Mouse (Mus musculus): ENCODE data around the gene Adcy2.

The Adcy2 gene

GRCm38 (mm10) chr13:68998918-68999801 lies at the start of gene Adcy2:
Gene Adcy2, minus strand, starts transcription at chr13:68999541.
- no peak for DNase-seq (ENCODE audit: low read depth)

DNA sequence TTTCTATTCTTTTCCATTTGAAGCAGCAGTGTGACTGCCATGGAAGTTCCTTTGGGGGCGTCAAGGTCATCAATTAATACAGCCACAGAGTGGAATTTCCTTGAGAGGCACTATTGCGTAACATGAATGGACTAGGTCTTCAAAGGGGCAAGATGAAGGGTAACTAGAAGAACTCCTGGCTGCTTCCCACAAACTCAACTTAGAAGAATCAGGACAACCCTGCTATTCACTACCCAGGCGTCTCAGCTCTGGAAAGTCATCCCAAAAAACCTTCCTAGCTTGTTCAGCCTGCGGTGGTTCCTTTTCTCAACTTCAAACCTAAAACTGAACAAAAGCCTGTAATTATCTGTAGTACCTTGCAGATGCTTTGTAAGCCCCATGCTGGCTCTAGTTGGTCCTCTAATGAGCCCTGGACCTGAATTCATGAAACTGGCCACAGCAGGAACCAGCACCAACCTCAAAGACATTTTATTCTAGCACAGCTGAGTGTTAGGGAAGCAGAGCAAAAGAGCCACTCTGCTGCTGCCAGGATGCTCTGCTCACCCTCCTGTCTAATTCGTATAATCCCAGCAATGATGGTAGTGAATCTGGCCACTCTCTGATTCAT lies 37.8 kb upstream of the Adcy2 start:
- no peak for DNase-seq (ENCODE audit: low read depth)

GRCm38 (mm10) chr13:69034621-69035020 lies 35.3 kb upstream of the Adcy2 start:
- no peak for DNase-seq (ENCODE audit: low read depth)

DNA sequence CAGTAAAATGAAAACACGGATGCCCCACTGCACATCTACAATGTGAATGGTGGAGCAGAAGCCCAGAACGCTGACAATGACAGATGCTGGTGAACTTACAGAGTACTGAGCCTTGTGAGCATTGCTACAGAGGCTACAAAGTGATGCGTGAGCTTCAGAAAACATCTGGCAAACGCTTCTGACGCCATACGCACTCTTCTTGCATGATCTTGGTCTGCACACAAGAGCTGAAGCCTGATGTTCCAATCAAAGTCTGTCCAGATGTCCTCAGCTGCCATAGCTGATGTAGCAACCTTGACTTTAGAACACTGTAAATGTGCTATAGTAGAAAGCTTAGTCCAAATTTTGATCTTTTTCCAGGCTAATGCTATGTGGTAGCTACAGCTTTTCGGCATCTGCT lies 34.2 kb upstream of the Adcy2 start:
- DNase-seq (ENCODE audit: low read depth) = no peak

GRCm38 (mm10) chr13:69029078-69029757 lies 29.9 kb upstream of the Adcy2 start:
- DNase-seq (ENCODE audit: low read depth) = no peak

GRCm38 (mm10) chr13:69024964-69025363 lies 25.6 kb upstream of the Adcy2 start:
- DNase-seq (ENCODE audit: low read depth) = no peak

- DNase-seq (ENCODE audit: low read depth) = no peak
These were observed 23.9 kb upstream of the Adcy2 start for GRCm38 (mm10) chr13:69023239-69023638.

- no peak for DNase-seq (ENCODE audit: low read depth)
These were observed 21.2 kb upstream of the Adcy2 start for GRCm38 (mm10) chr13:69020574-69020973.

GRCm38 (mm10) chr13:69006915-69007314 lies 7.6 kb upstream of the Adcy2 start:
- DNase-seq (ENCODE audit: low read depth) = no peak

- DNase-seq (ENCODE audit: low read depth) = no peak
These were observed 6.8 kb upstream of the Adcy2 start for GRCm38 (mm10) chr13:69006091-69006490.

DNA sequence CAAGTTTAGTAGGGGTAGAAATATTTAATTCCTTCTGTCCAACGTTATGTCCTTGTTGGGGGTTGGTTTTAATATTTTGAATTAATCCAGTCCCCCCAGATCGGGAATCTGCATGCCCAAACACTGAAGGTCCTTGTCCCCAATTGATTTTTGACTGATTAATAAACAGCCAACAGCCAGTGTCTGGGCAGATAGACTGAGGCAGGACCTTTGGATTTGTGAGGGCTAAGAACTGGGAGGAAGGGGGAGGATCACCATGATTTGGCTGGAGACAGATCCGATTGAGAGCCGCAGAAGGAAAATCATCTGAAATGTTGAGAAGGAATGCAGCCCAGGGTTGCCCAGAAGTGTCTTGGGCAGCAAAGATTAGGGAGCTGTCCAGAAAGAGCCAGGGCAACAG lies 5.1 kb upstream of the Adcy2 start:
- no peak for DNase-seq (ENCODE audit: low read depth)

DNA sequence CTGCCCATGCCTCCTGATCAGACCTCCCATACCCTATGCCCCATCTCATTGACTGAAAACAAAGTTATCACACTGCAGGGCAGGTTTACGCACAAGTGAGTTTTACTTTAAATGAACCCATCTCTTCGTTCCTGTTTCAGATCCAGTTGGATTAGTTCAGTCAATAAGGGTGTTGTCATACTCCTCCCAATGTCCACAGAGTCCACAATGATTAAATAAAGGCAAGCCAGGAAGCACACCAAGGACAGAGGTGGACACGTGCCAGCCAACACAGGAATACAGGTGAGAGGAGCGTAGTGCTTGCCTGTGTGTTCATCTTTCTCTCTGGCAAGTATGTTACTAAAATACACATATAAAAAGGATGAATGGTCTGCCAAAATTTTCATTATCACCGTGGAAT lies 3.3 kb upstream of the Adcy2 start:
- no peak for DNase-seq (ENCODE audit: low read depth)

- DNase-seq (ENCODE audit: low read depth) = peak; percentile 16
These were observed 2.8 kb upstream of the Adcy2 start for GRCm38 (mm10) chr13:69002173-69002572.

DNA sequence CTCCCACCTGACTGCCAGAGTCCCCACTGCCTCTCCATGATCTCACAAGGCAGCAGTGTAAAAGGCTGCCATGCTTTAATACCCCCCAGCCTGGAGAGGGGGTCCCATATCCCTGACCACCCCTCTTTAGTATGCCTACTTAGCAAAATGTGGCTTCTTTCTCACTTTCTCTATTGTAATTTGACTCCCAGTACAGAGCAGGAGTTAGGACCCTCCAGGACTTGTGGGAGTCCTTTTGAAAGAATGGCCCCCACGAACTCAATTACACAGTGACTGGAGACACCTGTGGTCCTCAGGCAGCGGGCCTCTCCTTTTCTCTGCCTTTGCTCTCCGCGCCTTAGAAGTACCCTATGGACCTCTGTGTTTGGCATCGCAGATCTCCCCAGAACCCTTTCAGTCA lies 485 bp upstream of the Adcy2 start:
- DNase-seq (ENCODE audit: low read depth) = no peak

- DNase-seq (ENCODE audit: low read depth) = no peak
These were observed 803 bp downstream of the Adcy2 start for GRCm38 (mm10) chr13:68998558-68998917.

GRCm38 (mm10) chr13:68997821-68998551 lies 1.4 kb downstream of the Adcy2 start:
- DNase-seq (ENCODE audit: low read depth) = no peak

DNA sequence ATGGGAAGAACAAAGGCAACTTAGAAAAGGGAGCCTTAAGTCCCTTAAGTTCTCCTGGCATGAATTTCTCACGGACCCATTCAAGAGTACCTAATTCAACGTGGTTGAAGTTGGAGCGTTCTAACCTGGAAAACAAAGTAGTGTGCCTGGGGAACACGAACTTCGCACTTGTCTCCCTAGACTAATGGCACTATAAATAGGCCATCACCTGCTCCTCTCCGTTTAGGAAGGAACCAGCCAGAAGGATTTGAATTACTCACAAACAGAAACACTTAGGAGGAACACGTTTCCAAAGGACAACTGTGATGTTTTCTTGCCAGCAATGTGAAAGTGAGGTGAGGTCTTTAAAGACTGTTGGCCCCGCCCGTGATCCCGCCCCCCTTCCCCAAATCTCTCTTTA lies 2.0 kb downstream of the Adcy2 start:
- no peak for DNase-seq (ENCODE audit: low read depth)

DNA sequence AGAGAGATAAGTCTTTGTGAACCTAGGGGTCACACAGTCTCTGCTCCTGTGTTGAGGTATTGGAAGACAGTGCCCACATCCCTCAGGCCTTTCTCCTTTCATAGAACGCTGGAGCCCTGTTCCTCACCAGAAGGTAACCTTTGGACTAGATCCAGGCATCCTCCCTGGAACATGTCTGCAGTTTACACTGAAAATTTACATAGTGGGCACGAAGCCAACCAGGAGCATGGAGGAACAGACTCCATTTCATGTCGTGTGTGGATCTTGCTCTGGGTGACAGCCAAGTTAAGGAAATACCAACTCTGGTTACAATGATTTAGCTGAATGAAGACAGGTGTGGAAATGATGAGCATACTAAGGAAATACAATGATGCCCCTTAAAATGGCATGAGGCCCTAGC lies 2.7 kb downstream of the Adcy2 start:
- no peak for DNase-seq (ENCODE audit: low read depth)

- no peak for DNase-seq (ENCODE audit: low read depth)
These were observed 13.6 kb downstream of the Adcy2 start for GRCm38 (mm10) chr13:68985789-68986188.

GRCm38 (mm10) chr13:68984000-68984399 lies 15.3 kb downstream of the Adcy2 start:
- no peak for DNase-seq (ENCODE audit: low read depth)

DNA sequence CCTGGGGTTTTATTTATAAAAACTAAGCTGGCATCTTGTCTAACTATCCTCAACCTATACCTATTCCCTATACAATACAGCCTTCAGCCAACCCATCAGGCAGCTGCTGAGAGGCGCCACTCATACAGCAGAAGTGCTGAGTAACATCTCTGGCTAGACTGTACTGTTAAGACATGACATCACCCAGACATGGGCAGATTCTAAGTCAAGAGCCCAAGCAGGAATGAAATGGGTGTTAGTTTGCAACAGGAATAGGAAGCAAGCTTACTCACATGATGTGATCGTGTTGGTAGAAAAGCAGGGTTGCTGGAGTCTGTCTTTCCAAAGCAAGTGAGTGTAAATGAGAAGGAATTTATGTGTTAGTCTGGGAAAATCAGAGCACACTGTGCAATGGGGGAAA lies 18.3 kb downstream of the Adcy2 start:
- DNase-seq (ENCODE audit: low read depth) = no peak

- no peak for DNase-seq (ENCODE audit: low read depth)
These were observed 26.2 kb downstream of the Adcy2 start for GRCm38 (mm10) chr13:68973143-68973542.
